Mouse (Mus musculus): ENCODE measurements around the gene Lbh.

The Lbh gene

DNA sequence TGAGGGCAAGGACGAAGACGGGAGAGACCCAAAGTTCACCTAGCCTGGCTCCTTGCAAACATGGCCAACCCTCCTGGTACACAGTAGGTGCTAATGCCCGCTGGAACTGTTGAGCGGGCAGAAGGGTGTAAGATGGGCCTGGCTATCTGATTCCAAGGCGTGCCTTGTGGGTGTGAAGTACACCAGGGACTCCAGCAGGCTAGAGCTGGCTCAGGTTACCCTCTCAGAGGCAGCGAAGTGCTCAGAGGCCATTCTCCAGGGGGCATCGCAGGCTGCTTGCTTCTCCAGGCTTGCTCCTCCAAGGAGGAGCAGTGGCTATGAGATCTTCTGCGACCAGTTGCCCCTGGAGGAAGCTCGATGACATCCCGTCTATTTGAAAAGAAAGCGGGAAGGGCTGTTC lies 6.8 kb upstream of the Lbh start:
- DNase-seq (ENCODE audit: low spot score) = no peak

DNA sequence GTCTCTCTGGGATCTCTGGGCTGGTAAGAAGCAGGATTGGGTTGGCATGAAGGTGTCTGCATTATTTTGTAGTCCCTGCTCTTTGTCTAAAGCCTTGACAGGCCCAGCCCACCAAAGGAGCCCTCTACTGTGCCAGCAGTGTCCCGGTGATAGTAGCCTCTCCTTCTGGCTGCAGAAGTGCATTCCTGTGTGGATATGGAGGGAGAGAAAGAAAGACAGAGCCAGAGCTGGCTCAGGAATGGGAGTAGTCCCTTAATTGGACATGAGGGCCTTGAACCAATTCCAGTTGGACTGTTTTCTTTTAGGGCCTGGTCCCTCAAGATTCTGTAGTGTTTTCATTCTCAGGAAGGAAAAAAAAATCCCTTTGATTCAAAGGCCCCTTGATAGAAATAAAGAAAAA lies 6.4 kb upstream of the Lbh start:
- DNase-seq (ENCODE audit: low spot score) = no peak

GRCm38 (mm10) chr17:72914082-72914481 lies 4.0 kb upstream of the Lbh start:
- no peak for DNase-seq (ENCODE audit: low spot score)

GRCm38 (mm10) chr17:72917241-72918030 lies 669 bp upstream of the Lbh start:
- DNase-seq (ENCODE audit: low spot score) = peak; percentile 57

DNA sequence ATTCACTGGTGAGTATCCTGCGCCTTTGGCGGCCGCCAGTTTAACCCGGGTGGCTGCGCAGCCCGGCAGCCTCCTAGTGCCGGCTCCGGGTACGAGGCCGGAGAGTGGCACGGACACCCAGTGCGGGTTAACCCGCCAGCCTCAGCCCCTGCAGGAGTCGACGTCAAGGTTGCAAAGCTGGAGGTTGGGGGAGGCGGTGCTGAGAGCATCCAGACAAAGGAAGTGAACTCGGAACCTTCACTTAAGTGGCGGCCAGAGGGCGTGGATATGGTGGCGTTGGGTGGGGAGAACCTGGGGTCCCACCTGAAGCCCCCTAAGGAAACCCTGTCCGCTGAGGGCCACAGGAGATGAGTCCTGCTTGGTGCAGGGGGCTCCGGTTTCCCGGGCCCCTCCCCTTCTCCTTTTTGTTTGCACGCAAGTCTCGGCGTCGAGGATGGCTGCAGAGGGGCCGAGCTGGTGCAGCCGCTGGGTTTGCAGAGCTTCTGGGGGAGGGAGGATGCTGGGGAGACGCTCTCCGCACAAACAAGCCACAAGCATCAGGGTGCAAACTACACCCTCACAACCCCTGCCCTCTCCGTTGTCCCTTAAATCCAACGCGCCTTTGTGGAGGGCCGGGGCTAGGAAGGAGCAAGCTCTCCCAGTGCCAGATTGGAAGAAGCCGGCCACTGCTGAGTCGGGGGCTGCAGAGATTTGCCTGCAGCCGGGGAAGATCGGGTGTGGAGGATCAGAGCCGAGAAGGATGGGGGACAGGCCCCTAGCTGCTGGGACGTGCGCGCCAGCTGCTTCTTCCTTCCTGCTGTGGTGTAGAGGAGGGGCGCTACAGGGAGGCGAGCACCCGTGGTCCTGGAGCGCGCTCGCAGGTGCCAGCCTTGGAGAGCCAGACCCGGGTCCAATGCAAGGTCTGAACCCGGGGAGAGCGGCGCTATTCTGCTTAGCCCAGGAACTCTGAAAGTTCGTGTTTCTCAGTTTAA lies 751 bp downstream of the Lbh start:
- DNase-seq (ENCODE audit: low spot score) = peak; percentile 51

DNA sequence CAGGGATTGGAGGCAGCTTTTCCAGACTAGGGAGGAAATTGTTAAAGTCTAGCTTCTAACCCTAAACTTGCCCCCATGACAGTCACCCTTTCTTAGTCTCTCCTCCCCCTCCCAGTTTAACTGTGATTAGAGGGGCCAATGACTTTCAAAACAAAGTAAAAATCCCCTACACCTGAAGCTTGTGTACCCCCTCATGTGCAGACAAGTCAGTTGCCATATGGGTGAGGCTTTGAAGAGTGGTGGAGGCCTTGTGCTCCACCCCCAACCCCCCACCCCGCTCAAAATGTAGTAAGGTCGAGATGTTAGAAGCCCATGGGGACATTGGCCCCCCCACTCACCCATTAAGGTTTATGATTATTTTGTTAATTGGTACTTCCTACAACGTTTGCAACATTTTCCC lies 1.5 kb downstream of the Lbh start:
- DNase-seq (ENCODE audit: low spot score) = no peak

DNA sequence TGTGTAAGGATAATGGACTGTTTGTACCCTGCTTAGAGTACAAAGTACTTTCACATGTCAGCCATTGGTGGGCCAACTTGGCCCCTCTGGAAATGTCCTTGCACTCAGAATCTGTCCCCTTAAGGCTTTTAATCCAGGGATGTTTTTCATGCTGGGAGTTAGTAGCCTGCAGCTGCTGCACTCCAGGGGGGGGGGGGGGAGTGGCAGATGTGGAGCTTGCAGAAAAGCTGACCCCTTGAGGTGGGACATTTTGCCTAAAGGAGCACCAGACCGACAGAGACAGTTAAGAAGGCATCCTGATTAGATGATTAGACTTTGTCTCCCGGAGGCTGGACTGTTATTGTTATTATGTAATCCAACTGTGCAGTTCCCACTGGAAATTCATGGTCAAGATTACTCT lies 2.3 kb downstream of the Lbh start:
- no peak for DNase-seq (ENCODE audit: low spot score)

DNA sequence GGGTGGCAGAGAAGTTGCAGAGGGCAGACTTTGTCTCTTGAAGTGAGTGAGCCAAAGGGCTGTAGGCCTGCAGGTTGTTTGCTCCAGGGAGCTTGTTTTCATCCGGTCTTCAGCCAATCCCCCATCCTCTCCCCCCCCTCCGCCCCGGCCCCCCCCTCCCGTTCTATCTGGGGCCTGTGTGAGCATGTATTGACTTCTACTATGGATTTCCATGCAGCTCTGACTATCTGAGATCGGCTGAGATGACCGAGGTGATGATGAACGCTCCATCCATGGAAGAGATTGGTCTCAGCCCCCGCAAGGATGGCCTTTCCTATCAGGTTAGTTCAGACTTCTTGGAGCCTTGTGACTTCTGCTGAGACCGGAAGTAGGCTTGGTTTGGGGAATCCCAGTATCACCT lies 2.9 kb downstream of the Lbh start:
- no peak for DNase-seq (ENCODE audit: low spot score)

- DNase-seq (ENCODE audit: low spot score) = no peak
Observed at GRCm38 (mm10) chr17:72922206-72922605, 4.1 kb downstream of the Lbh start.

- DNase-seq (ENCODE audit: low spot score) = no peak
Observed at GRCm38 (mm10) chr17:72923283-72923682, 5.2 kb downstream of the Lbh start.

DNA sequence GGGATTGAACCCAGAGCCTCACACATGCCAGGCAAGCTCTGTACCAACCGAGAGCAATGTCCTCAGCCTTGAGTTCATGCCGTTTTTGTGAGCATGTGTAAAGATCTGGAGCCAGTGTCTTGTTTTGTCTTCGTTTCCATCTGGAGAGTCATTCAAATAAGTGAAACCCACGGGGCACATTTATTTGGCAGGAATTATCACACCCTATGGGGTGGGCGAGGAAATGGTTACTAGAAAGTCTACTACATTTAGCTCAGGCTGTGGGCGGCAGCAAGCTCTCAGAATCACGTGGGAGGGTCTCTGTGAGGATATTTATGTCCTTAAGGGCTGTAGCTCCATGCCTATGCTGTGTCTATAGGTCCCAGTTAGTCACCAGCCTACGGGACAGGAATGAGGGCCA lies 6.2 kb downstream of the Lbh start:
- DNase-seq (ENCODE audit: low spot score) = no peak

- no peak for DNase-seq (ENCODE audit: low spot score)
Observed at GRCm38 (mm10) chr17:72925111-72925510, 7.0 kb downstream of the Lbh start.

DNA sequence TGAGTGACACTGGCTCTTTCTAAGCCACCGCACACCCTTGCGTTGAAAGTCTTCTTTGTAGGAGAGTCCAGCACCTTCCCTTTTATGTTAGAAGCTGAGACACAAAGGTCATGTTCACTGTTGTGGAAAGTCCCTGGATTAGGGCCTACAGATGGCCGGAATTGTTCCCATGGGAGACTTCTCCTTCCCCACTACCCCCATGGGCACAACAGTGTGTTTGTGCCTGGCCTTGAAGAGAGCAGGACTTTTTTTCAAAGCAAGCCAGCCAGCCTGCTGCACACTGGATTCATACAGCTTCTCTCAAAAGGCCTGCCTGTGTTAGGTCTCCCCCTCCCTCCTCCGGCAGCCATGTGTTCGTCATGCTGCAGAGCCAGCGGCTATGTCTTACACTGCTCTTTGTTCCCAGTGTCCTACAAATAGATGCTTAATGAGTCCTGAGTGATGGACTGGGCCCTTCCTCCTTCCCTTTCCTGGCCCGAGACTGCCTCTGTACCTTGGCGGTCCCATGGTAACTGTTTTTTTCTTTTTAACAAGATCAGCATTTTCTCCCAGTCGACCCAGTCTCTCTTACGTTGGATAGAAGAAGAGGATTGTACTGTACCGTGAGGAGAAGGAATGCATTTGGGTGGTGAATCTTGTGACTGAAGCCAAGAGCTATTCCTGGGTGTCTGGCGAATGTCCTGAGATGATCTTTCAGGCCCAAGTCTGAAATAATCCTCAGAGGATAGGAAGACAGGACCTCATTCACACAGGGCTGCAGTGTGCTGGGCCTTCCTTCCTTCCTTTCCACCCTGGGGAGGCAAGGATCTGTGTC lies 7.9 kb downstream of the Lbh start:
- DNase-seq (ENCODE audit: low spot score) = no peak

- DNase-seq (ENCODE audit: low spot score) = no peak
Observed at GRCm38 (mm10) chr17:72926994-72927393, 8.9 kb downstream of the Lbh start.

- DNase-seq (ENCODE audit: low spot score) = no peak
Observed at GRCm38 (mm10) chr17:72933116-72933515, 15.0 kb downstream of the Lbh start.

- no peak for DNase-seq (ENCODE audit: low spot score)
Observed at GRCm38 (mm10) chr17:72934146-72934545, 16.0 kb downstream of the Lbh start.

DNA sequence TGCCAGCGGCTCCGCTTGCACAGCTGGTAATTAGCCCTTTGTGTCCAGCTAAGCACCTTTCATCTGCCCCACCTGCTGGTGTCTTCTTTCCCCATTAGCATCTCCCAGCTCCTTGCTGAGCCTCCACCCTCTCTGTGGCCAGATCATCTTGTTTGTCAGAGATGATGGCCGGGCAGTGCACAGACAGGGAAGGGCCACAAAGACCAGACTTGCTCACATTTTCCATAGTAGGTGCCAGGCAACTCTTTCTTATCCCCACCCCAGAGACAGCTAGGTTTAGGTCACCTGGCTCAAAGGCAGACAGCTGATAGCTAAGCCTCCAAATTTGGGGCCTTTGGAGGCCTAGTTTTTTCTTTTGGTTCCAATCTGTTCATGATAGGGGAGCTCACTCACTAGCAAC lies 16.5 kb downstream of the Lbh start:
- DNase-seq (ENCODE audit: low spot score) = no peak

DNA sequence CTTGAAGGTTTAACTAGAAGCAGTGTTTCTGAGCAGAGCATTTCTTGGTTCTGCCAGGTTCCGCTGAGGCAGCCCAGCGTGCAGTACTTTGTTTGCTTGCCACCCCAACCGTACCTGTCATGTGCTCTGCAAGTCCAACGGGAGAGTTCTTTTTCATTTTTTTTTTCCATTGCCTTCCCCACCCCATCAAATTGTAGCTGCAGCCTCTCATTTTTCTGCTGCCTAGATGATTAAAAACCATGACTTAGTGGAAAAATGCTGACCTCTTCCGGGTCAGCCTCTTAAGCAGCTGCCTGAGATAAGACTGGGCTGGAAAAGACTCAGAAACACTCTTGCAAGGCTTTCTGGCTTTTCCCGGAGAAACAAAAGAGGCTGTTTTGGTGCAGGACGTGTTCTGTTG lies 17.8 kb downstream of the Lbh start:
- DNase-seq (ENCODE audit: low spot score) = no peak

DNA sequence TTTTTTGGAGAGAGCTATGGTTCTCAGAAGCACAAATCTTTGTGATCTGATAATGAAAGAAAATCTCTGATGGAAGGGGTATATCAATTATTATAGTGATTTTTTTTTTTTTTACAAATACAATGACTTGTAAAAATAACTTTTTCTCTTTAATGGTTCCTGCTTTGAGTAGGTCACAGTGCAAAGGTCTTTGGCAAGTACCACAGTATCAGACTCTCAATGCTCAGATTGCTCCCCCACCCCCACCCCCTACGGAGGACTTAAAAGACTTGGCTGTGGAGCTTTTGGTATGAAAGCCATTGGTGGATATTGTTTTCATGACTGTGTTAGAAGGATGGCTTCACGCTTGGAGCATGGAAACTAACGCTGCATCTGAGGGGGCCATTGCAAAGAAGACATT lies 18.2 kb downstream of the Lbh start:
- no peak for DNase-seq (ENCODE audit: low spot score)

- DNase-seq (ENCODE audit: low spot score) = no peak
Observed at GRCm38 (mm10) chr17:72937204-72937603, 19.1 kb downstream of the Lbh start.

DNA sequence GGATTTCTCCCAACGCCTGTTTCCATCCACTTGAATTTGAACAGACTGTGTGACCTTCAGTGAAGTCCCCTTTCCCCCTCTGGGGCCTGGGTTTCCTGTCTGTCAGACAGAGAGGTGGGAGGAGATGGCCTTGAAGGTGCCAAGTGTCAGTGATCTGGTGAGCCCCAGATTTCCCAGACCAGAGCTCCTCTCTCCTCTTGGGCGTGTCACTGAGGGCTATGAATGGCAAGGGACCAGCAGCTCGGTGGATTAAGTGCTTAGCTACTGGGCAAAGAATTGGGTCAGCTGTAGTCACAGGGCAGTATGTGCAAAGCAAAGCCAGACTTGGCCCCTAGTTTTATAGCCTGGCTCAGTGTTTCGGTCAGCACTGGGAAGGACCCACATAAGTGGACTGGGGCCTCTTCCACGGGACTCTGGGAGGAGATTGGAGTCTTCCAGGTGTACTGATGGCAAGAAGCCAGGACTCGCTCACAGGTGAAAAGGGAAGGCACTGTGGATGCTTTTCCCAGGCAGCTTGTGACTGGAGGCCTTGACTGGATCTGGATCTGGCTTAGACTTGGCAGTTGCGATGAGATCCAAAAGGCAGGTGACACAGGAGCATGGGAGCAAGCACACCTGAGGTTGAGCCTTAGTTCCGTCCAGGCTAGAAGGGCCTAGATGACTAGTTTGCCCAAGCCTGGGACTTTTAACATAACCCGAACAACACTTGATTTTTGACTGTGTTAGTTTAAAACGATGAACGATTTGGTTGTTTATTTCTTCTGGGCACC lies 20.1 kb downstream of the Lbh start:
- no peak for DNase-seq (ENCODE audit: low spot score)

Measured in ovary, postnatal 36 days (tissue).